Mouse (Mus musculus) thymus, adult 18-20 months (tissue): Measurements from ENCODE around the gene Btbd9.
"Not testable (repeated sequence)": the region's sequence is repeated elsewhere in the genome, so short reads cannot be mapped to it uniquely, and the experiment has no call there.

Experiments used
- DNase-seq, 2 experiments: peaks; one replicate each; pipeline ENCODE4 v3.0.0; 2022; ENCODE audit warnings: mixed read lengths in 2 of 2

Btbd9 gene

DNA sequence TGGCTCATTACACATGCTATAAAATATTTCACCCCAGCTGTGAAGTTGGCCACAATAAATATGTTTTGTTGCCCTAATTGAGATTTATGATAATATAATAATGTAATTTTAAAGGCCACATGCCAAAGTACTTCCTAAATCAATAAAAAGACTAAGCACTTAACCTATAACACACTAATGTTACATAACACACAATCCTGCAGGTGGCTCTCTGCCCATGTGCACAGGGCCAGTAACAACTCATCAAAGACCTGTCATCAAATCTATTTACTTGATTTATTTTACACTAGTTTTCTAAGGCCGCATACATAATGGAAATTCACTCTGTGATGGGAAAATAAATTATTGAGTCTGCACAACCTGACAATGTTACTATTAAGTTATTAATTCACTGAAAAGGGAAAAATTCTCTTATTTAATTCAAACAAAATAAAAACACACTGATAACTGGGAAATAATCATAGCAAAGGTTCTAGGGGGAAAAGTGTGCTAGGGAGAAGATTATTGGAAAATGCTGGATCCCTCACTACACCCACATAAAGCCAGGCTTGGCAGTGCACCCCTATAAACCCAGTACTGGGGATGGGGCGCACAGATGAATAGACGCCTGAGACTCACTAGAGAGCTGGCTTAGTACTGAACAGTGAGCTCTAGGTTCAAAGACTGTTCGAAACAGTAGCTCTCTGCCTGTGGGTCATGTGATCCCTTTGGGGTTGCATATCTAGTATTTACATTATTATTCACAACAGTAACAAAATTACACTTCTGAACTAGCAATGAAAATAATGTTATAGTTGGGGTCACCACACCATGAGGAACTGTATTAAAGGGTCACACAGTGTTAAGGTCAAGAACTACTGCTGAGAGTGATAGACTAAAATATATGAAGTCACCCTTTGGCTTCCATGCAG, 23.0 kb downstream of the Btbd9 start:
- no peak for DNase-seq

GRCm38 (mm10) chr17:30550774-30551107, 25.5 kb downstream of the Btbd9 start:
- DNase-seq: no peak

GRCm38 (mm10) chr17:30549899-30550773, 26.2 kb downstream of the Btbd9 start:
- DNase-seq: no peak

DNA sequence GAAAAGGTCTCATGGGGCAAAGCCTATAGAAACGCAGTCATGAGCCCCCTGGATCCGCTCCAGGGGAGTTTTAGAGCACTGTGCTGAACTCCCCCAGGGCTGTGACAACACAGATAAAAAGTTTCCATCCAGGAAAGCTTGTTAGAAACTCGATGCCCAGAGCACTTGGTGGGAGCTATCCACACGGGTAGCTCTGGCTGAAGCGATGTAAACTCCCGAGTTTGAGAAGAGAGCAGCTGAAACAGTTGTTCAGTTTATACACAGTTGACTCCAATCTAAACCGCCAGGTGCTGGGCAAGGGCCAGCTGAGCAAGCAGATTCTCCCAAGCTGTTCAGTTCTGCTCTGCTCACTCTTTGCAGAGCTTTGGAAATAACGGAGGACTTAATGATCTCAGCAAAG, 37.2 kb downstream of the Btbd9 start:
- DNase-seq: no peak

- no peak for DNase-seq
Observed at GRCm38 (mm10) chr17:30536651-30537050, 39.6 kb downstream of the Btbd9 start.

DNA sequence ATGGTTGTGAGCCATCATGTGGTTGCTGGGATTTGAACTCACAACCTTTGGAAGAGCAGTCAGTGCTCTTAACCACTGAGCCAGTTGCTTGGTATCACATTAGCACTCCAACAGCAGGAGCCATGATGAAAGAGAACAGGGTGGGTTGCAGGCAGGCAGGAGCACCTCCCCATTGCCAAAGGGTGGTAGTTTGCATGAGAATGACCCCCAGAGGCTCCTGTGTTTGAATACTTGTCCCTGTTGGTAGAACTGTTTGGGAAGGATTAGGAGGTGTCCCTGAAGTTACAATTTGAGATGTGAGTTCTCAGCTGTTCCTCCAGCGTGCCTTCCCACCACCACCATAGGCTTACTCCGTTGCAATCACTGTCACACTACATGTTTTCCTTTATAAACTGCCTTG, 43.2 kb downstream of the Btbd9 start:
- DNase-seq: no peak

- DNase-seq: no peak
Observed at GRCm38 (mm10) chr17:30530542-30530940, 45.7 kb downstream of the Btbd9 start.

DNA sequence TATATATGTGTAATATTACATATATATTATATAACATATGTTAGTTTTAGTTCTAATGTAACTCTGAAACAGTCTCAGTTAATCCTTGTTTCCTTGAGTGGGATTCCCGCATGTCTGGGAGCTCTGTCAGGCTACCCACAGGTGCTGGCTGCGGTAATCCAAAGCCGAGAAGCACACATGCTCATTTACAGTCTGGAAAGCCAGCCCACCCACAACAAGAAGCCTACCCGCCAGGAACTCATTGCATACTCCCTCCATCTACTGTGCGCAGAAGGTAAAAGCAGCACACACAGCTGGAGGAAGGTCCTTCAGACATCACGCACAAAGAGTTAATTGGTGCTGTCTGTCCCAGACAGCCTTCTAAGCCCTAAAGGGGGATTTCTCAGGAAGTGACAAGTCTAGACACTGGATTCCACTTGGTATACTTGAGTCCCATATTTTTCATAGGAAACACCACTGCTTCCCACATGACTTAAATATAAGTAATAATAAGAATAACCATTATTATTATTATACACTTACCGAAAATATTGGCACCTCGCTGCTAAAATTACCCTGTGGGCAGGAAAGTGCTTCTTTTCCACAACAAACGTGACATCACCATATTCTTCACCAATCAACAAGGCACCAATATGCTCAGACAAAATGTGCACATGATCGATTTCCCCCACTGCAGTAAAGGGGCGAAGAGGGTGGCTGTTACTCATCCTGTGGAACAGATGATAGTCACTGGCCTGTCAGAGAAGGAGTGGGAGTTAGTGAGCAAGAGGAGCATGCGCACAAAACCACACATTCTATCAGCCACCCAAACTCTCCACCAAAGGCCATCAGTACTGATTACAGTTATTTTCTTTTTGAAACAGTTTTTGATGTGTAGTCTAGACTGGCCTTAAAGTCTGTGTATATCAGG, 46.4 kb downstream of the Btbd9 start:
- DNase-seq: no peak

- DNase-seq: no peak
Observed at GRCm38 (mm10) chr17:30525405-30526295, 50.6 kb downstream of the Btbd9 start.

- DNase-seq: no peak
Observed at GRCm38 (mm10) chr17:30524451-30524850, 51.8 kb downstream of the Btbd9 start.

DNA sequence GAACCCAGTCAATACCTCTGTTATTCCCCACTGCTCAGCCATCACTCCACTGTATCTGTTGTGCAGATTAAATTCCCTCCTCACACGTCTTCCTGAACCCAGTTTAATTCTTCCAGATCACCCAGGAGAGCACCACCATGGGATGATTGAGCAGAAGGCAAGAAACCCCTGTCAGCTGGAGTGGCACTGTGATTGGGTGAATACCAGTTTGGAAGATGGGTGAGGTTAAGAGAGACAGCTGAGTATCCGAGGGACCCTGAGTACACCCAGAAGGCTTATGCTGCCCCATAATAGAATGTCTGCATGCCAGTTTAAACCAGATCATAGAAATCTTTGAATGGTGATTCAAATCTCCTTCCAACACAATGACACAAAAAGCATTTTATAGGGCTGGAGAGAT, 52.5 kb downstream of the Btbd9 start:
- no peak for DNase-seq

GRCm38 (mm10) chr17:30522406-30523078, 53.7 kb downstream of the Btbd9 start:
- no peak for DNase-seq

DNA sequence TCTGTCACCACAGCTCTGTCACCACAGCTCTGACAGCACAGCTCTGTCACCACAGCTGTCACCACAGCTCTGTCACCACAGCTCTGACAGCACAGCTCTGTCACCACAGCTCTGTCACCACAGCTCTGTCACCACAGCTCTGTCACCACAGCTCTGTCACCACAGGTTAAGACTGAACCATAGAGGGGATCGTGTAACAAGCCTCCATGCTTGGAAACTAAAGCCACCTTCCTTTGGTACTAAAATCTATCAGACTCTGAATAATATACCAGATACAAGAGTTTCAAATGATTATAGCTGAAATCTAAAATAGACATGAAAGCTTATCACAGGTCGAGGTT, 57.1 kb downstream of the Btbd9 start:
- DNase-seq: not testable (repeated sequence)

DNA sequence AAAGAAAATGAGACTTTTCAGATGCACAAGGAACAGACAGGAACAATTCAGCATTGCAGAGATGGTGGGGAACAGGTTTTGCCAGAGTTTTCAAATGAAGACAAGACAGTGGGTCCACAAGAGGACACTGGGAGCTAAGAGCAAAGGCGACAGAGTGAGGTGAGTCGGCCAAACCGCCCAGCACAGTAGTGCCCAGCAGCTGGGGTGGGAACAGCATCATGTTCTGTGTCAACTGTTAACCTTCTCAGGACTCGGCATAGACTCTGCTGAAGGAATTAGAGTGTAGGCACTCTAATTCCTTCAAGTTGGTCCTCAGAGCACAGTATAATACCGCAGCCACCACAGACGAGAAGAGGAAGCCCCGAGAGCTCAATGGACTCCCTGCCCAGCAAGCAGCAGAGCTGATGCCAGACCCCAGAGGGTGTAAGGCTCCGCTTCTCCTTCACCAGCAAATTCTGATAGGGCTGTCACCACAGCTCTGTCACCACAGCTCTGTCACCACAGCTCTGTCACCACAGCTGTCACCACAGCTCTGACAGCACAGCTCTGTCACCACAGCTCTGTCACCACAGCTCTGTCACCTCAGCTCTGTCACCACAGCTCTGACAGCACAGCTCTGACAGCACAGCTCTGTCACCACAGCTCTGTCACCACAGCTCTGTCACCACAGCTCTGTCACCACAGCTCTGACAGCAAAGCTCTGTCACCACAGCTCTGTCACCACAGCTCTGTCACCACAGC, 57.7 kb downstream of the Btbd9 start:
- no peak for DNase-seq

- no peak for DNase-seq
Observed at GRCm38 (mm10) chr17:30516580-30517340, 59.5 kb downstream of the Btbd9 start.

DNA sequence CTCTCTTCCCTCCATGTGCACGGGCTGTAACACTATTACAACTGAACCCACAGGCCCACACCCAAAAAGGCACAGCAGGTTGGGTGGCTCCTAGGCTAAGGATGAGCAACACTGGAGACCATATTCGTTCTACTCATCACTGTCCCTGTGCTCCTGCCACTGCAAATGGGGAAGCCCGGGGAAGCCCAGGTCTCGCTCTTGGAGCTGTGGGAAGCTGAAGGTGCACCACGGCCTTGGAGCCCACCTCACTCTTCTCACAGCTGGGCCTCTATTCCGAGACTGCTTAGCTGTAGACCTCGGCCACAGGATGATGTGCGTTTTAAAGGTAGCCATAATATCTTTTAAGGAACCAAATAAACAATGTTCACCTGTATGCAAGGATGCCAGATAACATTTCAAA, 60.9 kb downstream of the Btbd9 start:
- DNase-seq: no peak

- DNase-seq: no peak
Observed at GRCm38 (mm10) chr17:30513034-30513433, 63.3 kb downstream of the Btbd9 start.

DNA sequence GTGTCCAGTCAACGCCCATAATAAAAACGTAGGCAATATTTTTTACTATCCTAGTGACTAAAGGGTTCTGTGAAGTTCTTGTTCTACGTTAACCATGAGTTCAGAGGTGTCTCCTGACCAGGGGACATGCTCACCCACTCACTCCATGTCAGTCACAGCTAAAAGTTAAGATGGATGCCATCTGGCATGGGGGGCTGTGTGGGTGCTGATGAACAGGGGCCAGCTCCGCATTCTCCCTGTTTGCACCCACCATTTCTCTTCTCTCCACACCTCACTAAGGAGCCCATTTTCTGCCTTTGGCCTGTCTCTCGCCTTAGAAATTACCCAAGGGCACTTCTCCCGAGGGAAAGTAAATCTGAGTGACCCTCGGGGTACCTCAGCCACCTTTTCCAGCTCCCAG, 63.8 kb downstream of the Btbd9 start:
- no peak for DNase-seq

GRCm38 (mm10) chr17:30512007-30512406, 64.3 kb downstream of the Btbd9 start:
- no peak for DNase-seq

GRCm38 (mm10) chr17:30511399-30511798, 64.9 kb downstream of the Btbd9 start:
- no peak for DNase-seq
